Mouse (Mus musculus) cerebellum, adult 11-12 months (tissue): ENCODE data around the gene Galnt2.

Experiments used
- DNase-seq: peaks from one replicate; pipeline ENCODE4 v3.0.0; 2022

Galnt2 gene

GRCm38 (mm10) chr8:124239350-124239749 lies 8.2 kb downstream of the Galnt2 start:
- no peak for DNase-seq

DNA sequence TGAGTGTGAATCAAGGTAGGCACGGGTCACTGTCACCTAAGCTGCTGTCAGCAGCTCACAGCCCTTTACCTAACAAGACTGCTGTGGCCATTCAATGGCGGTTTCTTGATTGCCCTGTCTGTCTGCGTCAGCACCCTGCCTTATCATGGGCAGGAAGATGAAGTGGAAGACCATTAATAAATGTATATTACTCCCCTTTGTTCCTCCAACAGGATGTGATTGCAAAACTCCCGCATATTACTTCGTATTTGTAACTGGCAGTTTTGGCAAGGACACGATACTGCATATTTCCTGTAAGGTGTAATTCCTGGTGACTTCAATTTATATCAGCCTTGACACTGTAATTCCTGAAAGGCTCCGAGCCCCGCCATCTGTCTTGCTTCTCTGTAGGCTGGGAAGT lies 9.7 kb downstream of the Galnt2 start:
- DNase-seq: no peak

- DNase-seq: peak; percentile 6
Measured at GRCm38 (mm10) chr8:124242208-124242607, 11.0 kb downstream of the Galnt2 start.

DNA sequence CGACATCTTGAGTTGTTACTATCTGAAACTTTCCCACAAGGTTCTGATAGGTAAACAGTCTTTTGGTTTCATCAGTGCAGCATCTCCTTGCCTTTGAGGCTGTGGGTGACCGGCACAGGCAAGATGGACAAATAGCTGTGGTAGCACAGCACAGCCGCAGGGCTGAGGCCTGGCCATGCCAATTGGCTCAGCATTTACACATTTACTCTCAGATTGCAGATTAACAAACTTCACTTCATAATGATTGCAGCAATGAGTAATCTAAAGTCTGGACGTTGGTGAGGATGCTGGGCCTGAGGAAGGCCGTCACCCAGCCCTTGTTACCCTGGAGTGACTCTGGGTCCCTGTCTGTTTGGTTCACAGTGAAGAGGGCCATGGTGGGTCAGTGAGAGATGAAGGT lies 11.7 kb downstream of the Galnt2 start:
- no peak for DNase-seq

GRCm38 (mm10) chr8:124247581-124247980 lies 16.4 kb downstream of the Galnt2 start:
- no peak for DNase-seq

DNA sequence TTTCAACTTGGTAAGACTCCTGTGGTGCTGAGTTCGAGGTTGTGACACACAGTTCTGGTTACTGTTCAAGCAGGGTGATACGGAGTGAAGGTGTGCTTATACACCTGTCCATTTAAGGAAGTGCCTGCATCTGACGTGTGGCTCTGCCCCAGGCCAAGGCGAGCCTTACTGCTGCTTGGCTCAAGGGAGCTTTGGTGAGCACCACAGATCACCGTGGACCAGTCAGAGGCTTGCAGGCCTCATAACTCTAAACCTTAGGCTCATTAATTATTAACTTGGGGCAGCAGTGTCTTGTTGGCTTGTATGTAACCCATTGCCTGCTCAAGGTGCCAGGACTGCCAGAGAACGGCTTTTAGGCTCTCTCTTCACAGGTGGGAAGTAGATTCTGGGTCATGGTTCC lies 17.5 kb downstream of the Galnt2 start:
- DNase-seq: no peak

GRCm38 (mm10) chr8:124250255-124250654 lies 19.1 kb downstream of the Galnt2 start:
- DNase-seq: no peak

- DNase-seq: no peak
Measured at GRCm38 (mm10) chr8:124250785-124251184, 19.6 kb downstream of the Galnt2 start.

DNA sequence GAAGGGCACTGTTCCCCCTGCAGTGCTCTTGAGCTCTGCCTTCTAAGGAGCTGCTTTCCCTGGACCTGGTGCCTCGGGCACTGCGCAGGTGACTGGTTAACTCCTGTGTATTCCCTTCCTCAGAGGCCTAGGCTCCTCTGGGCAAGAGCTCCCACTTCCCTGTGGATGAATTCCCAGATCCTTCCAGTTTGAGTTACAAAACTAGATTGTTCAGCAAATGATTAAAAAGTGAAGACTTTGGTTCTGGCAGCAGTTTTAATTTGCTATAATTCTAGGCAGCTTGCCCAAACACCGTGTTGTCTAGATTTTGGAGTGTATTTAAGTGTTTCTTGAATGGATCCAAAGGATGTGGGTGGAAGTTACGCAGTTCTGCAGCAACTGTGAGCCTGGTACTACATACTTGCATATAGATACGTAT lies 21.4 kb downstream of the Galnt2 start:
- DNase-seq: no peak

DNA sequence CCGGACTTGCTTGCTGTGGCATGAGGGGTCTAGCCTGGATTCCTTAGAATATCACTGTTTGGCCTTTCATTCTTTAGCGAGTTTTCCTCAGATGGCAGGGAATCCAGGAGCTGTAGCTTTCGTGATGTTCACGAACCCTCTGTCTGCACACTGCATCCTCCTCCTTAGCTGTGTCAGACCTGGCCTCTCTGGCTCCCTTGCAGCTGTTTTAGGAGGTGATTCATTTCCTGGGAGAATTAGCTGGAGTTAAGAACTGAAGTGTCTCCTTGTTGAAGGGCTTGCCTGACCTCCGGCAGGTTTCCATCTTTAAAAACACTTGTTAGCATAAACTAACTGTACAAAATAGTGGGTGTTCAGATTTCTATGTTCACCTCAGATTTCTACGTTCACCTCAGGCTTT lies 22.7 kb downstream of the Galnt2 start:
- DNase-seq: no peak

DNA sequence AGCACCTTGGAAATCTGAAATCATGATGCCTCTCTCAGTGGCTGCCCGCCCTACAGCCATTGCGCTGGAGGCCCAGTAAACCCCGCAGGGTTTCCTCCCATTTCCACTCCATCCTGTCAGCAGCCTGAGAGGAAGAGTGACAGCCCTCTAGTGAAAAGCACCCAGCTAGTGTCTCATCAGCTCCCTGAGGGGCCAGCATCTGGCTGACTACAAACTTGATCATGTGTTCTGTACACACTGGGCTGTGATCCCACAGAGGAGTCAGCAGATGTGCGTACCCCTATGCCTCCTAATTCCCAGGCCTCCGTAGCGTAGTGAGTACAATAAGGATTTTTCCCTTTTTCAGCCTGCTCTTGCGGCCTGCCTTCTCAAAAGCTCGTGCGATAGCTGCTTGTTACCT lies 25.6 kb downstream of the Galnt2 start:
- DNase-seq: no peak

DNA sequence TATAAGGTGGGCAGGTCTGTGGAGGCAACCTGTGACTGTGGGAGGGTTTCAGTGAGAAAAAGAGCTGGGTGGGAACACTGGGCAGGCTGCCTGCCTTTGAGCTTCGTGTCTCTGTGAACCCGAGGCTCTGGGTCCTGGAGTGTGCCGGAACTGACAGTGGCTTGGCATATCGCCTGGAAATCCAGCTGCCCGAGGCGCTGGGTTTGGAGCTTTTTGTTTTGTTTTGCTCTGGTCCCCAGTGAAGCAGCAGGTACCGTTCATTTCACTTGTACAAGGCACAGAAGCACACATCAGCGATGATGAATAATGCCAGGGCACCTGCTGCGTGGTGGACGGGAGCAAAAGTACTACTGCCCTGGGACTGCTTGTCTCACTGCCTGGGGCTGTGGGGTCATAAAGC lies 26.2 kb downstream of the Galnt2 start:
- peak; percentile 42 for DNase-seq

DNA sequence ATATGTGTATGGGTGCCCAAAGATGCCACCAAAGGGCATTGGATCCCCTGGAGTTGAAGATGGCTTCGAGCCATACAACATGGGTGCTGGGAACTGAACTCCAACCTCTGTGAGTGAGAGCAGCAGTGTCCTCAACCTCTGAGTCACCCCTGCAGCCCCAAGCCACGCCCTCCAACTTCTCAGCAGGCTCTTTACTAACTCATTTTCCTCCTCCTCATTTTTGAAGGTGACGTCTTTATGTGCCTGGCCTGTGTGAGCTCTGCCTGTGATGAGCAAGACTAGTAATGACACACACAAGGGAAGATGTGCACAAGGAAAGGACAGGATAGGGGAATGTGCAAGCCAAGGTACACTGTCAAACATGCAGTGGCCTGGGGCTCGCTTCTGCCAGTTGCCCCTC lies 28.0 kb downstream of the Galnt2 start:
- DNase-seq: no peak

DNA sequence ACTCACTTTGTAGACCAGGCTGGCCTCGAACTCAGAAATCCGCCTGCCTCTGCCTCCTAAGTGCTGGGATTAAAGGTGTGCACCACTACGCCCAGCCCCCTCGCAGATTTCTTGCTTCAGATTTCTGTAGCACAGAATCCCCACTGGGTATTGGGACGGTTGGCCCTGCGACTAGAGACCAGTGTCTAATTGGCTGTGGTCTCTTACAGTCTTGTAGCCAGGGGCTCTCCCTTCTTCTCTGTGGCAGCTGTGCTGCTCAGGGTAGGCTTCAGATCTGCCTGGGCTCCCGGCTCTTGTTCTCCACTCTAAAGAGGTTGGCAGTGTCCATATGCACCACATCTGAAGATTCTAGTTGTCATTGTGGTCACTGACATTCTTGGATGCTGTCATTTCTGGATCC lies 28.7 kb downstream of the Galnt2 start:
- DNase-seq: no peak

GRCm38 (mm10) chr8:124260371-124260770 lies 29.2 kb downstream of the Galnt2 start:
- no peak for DNase-seq

GRCm38 (mm10) chr8:124263058-124263457 lies 31.9 kb downstream of the Galnt2 start:
- no peak for DNase-seq

DNA sequence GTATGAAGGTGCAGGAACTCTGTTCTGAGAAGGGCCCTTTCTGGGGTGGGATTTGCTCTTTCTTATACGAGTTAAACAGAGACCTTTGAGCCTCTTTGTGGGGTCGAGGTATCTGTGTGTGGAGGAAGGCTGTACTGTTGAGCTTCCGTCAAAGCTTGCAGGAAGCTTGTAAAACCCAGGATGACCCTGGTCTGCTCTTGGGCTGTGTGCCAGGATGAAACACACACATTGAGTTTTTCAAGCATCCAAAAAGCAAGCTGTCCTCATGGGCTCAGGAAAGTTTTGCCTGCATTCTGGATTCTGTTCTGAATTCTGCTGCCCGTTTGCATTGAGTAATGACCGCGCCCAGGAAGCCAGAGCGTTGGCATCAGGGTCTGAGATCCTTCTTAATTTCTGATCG lies 32.8 kb downstream of the Galnt2 start:
- no peak for DNase-seq

GRCm38 (mm10) chr8:124264671-124265070 lies 33.5 kb downstream of the Galnt2 start:
- DNase-seq: no peak

DNA sequence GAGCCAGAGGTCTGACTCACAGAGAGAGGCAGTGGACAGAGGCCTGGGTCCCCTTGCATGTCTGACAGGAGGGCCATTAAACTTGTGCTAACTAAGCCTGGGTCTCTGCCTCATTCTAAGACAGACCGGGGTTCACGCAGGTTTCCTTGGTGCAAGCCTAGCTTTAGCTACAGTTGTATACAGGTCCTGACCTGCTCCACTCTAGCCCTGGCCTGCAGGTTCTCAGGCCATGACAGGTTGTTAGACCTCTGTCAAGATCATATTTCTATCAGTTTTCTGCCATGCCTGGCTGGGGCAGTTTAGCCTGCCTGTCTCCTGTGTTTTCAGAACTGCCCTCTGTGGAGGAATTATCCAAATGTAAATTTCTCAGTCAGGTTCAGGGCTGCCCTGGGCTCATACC lies 33.9 kb downstream of the Galnt2 start:
- DNase-seq: no peak

- DNase-seq: no peak
Measured at GRCm38 (mm10) chr8:124265798-124266197, 34.6 kb downstream of the Galnt2 start.

DNA sequence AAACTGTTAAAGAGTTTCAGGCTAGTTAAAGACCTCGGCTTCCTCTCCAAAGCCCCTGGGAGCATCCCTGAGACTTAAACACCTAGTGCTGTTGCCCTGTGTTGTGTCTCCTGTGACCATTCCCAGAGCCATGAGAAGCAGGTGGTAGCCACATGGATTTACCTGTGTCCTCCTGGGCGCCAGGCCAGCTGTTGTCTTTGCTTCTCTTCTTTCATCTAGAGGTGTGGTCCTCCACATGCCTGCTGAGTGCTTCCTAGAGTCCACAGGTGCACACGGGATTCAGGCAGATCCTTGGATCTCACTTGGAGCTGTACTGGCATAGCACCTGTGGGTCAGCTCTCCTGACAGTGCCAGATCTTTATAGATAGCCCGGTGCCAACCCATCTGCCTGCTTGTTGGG lies 36.0 kb downstream of the Galnt2 start:
- DNase-seq: no peak

DNA sequence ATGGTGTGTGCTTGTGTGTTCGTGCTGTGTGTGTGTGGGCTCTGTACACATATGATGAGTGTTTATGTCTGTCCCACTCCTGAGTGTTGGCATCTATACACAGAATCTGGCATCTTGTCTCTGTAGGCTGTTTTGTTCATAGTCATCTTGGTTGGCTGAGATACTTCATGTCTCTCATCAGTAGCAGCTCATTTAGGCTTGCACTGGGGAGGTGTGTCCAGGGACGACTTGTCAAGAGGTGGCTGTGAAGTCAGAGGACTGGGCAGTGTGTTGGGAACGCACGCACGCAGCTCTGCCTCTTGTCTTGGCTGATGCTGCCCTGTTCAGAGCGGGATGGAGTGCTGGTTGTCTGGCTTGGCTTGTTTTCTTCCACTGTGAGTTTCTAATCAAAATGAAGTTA lies 39.3 kb downstream of the Galnt2 start:
- no peak for DNase-seq

DNA sequence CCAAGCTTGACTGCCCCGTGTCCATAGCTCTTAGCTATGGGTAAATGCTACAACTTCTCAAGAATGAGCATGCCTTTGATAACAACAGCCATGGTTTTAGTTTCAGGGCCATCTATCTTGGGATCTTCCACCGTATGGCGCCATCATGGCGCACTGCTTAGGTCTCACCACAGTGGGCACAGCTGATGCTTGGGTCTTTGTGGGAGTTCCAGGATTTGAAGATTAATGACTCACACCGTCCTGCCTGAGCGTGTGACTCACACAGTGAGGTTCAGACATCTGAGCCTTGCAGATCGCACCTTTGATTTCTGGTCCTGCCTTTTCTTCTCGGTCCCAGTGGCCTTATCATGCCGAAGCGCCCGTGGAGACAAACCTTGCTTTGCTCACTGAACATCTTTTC lies 39.7 kb downstream of the Galnt2 start:
- DNase-seq: no peak

DNA sequence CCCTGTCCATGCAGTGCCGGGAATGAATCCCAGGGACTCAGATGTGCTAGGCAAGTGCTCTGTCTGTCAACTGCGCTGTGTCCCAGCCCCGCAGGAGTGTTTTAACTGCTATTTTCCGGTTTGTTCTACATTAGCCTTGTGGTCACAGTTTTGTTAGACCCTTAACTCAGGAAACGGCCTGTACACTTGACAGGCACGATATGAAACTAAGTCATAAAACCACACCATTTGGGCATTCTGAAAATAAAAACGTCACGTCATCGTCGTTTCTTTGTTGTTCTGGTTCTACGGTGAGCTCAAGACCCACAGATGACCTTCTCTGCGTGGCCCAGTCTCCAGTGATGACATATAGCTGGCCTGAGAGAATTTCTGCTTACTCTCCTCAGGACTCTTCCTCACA lies 40.3 kb downstream of the Galnt2 start:
- no peak for DNase-seq

DNA sequence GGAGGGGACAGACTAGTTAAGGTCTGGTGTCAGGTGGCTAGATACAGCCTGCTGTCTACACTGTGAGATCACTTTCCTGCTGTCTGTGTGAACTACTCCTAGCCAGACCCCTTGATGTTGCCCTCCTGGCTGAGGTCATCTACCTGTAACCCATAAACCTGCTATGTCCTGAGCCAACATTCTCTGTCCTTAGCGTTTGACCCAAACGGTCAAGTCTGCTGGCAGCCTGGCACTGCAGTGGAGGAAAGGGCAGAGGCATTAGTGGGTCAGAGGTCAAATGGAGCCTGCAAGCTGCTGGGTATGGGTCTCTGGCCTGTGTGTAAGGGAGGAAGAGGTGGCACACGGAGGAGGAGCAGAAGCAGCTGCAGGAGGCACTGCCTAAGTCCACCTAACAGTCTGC lies 41.6 kb downstream of the Galnt2 start:
- no peak for DNase-seq

DNA sequence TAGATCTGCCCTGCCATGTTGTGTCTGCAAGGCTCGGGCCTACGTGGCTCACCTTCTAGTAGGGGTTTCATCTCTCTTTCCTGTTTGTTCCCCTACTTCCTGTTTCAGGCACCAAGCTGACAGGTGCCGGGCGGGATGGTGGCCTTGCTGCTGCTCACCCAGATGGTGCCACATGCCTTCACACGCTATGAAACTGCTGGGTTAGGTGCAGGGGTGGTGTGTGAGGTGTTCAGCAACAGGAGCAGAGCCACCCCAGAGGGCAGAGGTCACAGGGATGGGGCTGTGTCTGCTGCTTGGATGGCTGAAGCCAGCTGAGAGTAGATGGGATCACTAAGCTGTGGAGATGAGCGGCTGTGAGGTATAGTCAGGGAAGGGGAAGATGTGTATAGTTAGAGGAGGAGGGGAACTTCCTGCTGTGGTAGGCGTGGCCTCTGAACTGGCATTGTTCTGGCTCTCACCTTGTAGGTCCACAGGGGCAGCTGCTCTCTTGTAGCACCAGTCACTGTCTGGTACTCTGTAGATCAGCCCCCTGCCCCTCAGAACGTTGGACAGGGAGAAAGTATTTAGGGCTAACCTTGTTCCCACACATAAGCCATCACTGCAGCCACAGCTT lies 42.5 kb downstream of the Galnt2 start:
- DNase-seq: no peak
